Mouse (Mus musculus) myocyte (in vitro differentiated cells): ENCODE data around the gene Cby1. TPM values are rescaled to one million over a fixed set of nuclear protein-coding genes. Genes with fewer than 3 reads are reported as not detected.

ENCODE experiments used
- H3K27me3 ChIP-seq: one replicate; pipeline ENCODE4 v1.6.1; 2011; ENCODE audit not compliant: control insufficient read depth, insufficient read depth, insufficient read length
- H3K36me3 ChIP-seq: one replicate; pipeline ENCODE4 v1.6.1; 2011; ENCODE audit not compliant: control insufficient read depth, insufficient read depth
- H3K4me2 ChIP-seq: one replicate; pipeline ENCODE4 v1.6.1; 2011; ENCODE audit warnings: low read depth, control low read depth
- H3K4me3 ChIP-seq: one replicate; pipeline ENCODE4 v1.5.1; 2011; ENCODE audit warnings: mild to moderate bottlenecking, control low read depth, moderate library complexity
- H3K79me2 ChIP-seq: one replicate; pipeline ENCODE4 v1.6.1; 2011; ENCODE audit not compliant: control insufficient read depth, insufficient read depth
- H3ac ChIP-seq: one replicate; pipeline ENCODE4 v1.6.1; 2011; ENCODE audit not compliant: control insufficient read depth, insufficient read length
- CEBPB ChIP-seq: IDR thresholded peaks from 2 replicates; pipeline ENCODE4 v1.6.1; 2011; ENCODE audit warnings: mild to moderate bottlenecking, moderate library complexity; ENCODE audit not compliant: poor library complexity, insufficient read depth, severe bottlenecking
- E2F4 ChIP-seq: IDR thresholded peaks from one replicate; pipeline ENCODE4 v1.6.1; 2011; ENCODE audit warnings: mild to moderate bottlenecking, control low read depth, moderate library complexity; ENCODE audit not compliant: insufficient read depth
- MAX ChIP-seq: IDR thresholded peaks from one replicate; pipeline ENCODE4 v1.6.1; 2011; ENCODE audit warnings: low read depth, mild to moderate bottlenecking, control low read depth
- MYOD1 ChIP-seq, 3 experiments: IDR thresholded peaks; one replicate each; pipeline ENCODE4 v1.6.1; 2011; ENCODE audit warnings: control low read depth in 2 of 3, low read depth in 2 of 3, mild to moderate bottlenecking in 2 of 3, moderate library complexity in 1 of 3; ENCODE audit not compliant: insufficient read length in 2 of 3, control insufficient read depth in 1 of 3
- MYOG ChIP-seq, 3 experiments: IDR thresholded peaks; one replicate each; pipeline ENCODE4 v1.6.1; 2011; ENCODE audit warnings: control low read depth in 2 of 3, low read depth in 2 of 3, mild to moderate bottlenecking in 2 of 3; ENCODE audit not compliant: insufficient read length in 2 of 3, control insufficient read depth in 1 of 3, insufficient read depth in 1 of 3
- POLR2A ChIP-seq: IDR thresholded peaks from one replicate; pipeline ENCODE4 v1.6.1; 2011; ENCODE audit warnings: low read depth, mild to moderate bottlenecking, control low read depth, moderate library complexity; ENCODE audit not compliant: insufficient read length
- POLR2AphosphoS2 ChIP-seq: IDR thresholded peaks from one replicate; pipeline ENCODE4 v1.6.1; 2011; ENCODE audit warnings: low read depth, control low read depth; ENCODE audit not compliant: insufficient read length
- REST ChIP-seq: IDR thresholded peaks from one replicate; pipeline ENCODE4 v1.6.1; 2011; ENCODE audit warnings: mild to moderate bottlenecking, control low read depth, moderate library complexity; ENCODE audit not compliant: insufficient read depth, insufficient read length
- SRF ChIP-seq: IDR thresholded peaks from one replicate; pipeline ENCODE4 v1.6.1; 2011; ENCODE audit warnings: low read depth; ENCODE audit not compliant: control insufficient read depth, insufficient read length
- TCF12 ChIP-seq: IDR thresholded peaks from one replicate; pipeline ENCODE4 v1.6.1; 2011; ENCODE audit warnings: mild to moderate bottlenecking, control low read depth; ENCODE audit not compliant: poor library complexity, insufficient read depth, severe bottlenecking
- TCF3 ChIP-seq: IDR thresholded peaks from one replicate; pipeline ENCODE4 v1.6.1; 2011; ENCODE audit warnings: low read depth, control low read depth; ENCODE audit not compliant: insufficient read length
- USF1 ChIP-seq: IDR thresholded peaks from one replicate; pipeline ENCODE4 v1.6.1; 2011; ENCODE audit warnings: low read depth, mild to moderate bottlenecking, control low read depth, moderate library complexity
- polyA plus RNA-seq: library from polyadenylated mRNA; unstranded; fragments of >200 nt; fragmentation: generic; extraction: Trizol; gene quantifications from one replicate; pipeline ENCODE4 v1.2.1, GENCODE M21; 2012; ENCODE audit warnings: missing spikeins

Gene Cby1
- polyA plus RNA-seq, 1 experiment, result 41.6 TPM

- TF ChIP-seq MYOG (IDR thresholded peaks at IDR 0.05; ENCODE audit: control insufficient read depth in 1 of 3, insufficient read depth in 1 of 3, insufficient read length in 2 of 3, low read depth in 2 of 3) (no peak), MYOD1 (IDR thresholded peaks at IDR 0.05; ENCODE audit: control insufficient read depth in 1 of 3, insufficient read length in 2 of 3, low read depth in 2 of 3) (no peak), TCF12 (no peak), E2F4 (no peak), TCF3 (no peak), POLR2AphosphoS2 (no peak), USF1 (no peak), CEBPB (no peak), MAX (no peak), REST (no peak), POLR2A (no peak), SRF (no peak)
- H3ac ChIP-seq, result no peak overlapping the region
- H3K4me3 ChIP-seq, result no peak overlapping the region
- peaks cover 5% of the 10 kb centered on the region for H3K27me3 ChIP-seq
- no peaks in the 10 kb centered on the region for H3K36me3 ChIP-seq
- no peak overlapping the region for H3K4me2 ChIP-seq
- H3K79me2 ChIP-seq, result no peaks in the 10 kb centered on the region
Observed at GRCm38 (mm10) chr15:79645483-79645882, 13.5 kb upstream of the Cby1 start.

- Histone ChIP-seq H3K36me3 (no peaks in the 10 kb centered on the region), H3K4me2 (no peak overlapping the region), H3K27me3 (peaks cover 5% of the 10 kb centered on the region), H3K79me2 (no peaks in the 10 kb centered on the region), H3ac (no peak overlapping the region), H3K4me3 (no peak overlapping the region)
- no peak for TF ChIP-seq TCF3
- no peak for TF ChIP-seq SRF
Observed at GRCm38 (mm10) chr15:79648130-79648529, 10.9 kb upstream of the Cby1 start.

GRCm38 (mm10) chr15:79650569-79650968, 8.4 kb upstream of the Cby1 start:
- Histone ChIP-seq H3K4me2 (no peak overlapping the region), H3K4me3 (no peak overlapping the region), H3K36me3 (no peaks in the 10 kb centered on the region), H3ac (no peak overlapping the region), H3K79me2 (no peaks in the 10 kb centered on the region), H3K27me3 (no peaks in the 10 kb centered on the region)
- no peak for TF ChIP-seq MYOG (IDR thresholded peaks at IDR 0.05; ENCODE audit: control insufficient read depth in 1 of 3, insufficient read depth in 1 of 3, insufficient read length in 2 of 3, low read depth in 2 of 3)
- no peak for TF ChIP-seq USF1
- no peak for TF ChIP-seq TCF3
- no peak for TF ChIP-seq TCF12
- no peak for TF ChIP-seq E2F4
- TF ChIP-seq MYOD1 (IDR thresholded peaks at IDR 0.05; ENCODE audit: control insufficient read depth in 1 of 3, insufficient read length in 2 of 3, low read depth in 2 of 3), result no peak
- TF ChIP-seq POLR2AphosphoS2, result no peak
- no peak for TF ChIP-seq CEBPB
- no peak for TF ChIP-seq REST
- TF ChIP-seq POLR2A, result no peak
- TF ChIP-seq SRF, result no peak
- TF ChIP-seq MAX, result no peak

GRCm38 (mm10) chr15:79651481-79651880, 7.5 kb upstream of the Cby1 start:
- TF ChIP-seq MYOD1 (IDR thresholded peaks at IDR 0.05; ENCODE audit: control insufficient read depth in 1 of 3, insufficient read length in 2 of 3, low read depth in 2 of 3), result no peak
- Histone ChIP-seq H3K4me2 (no peak overlapping the region), H3K4me3 (no peak overlapping the region), H3K36me3 (no peaks in the 10 kb centered on the region), H3K79me2 (no peaks in the 10 kb centered on the region), H3K27me3 (no peaks in the 10 kb centered on the region), H3ac (no peak overlapping the region)

GRCm38 (mm10) chr15:79656451-79656850, 2.5 kb upstream of the Cby1 start:
- Histone ChIP-seq H3K4me2 (no peak overlapping the region), H3K36me3 (no peaks in the 10 kb centered on the region), H3K27me3 (no peaks in the 10 kb centered on the region), H3ac (no peak overlapping the region), H3K4me3 (no peak overlapping the region), H3K79me2 (no peaks in the 10 kb centered on the region)
- TF ChIP-seq TCF3, result no peak
- no peak for TF ChIP-seq MYOG (IDR thresholded peaks at IDR 0.05; ENCODE audit: control insufficient read depth in 1 of 3, insufficient read depth in 1 of 3, insufficient read length in 2 of 3, low read depth in 2 of 3)
- no peak for TF ChIP-seq MAX
- TF ChIP-seq E2F4, result no peak
- TF ChIP-seq USF1, result no peak
- no peak for TF ChIP-seq MYOD1 (IDR thresholded peaks at IDR 0.05; ENCODE audit: control insufficient read depth in 1 of 3, insufficient read length in 2 of 3, low read depth in 2 of 3)
